In genomic region chr16:34572406-34573150, GRCm38 (mm10) we compare ENCODE assay signal across 8 mouse cellular contexts. TPM values are rescaled to one million over a fixed set of nuclear protein-coding genes. Genes with fewer than 3 reads are reported as not detected.
DNase-seq lines count a peak whose midpoint lies in the region; ATAC-seq and TF ChIP-seq lines count a peak whose summit lies in the region.

No protein-coding gene starts in this region.

- H3K4me3 ChIP-seq in testis, adult 2 months (ENCODE audit: control insufficient read depth, low read depth, low read length) = peak overlapping the region; percentile 65
- peak overlapping the region; percentile 61 for H3K4me3 ChIP-seq in kidney, adult 2 months (ENCODE audit: insufficient read depth, low read depth, low read length)
- H3K4me3 ChIP-seq in liver, embryonic 14.5 days (ENCODE audit: insufficient read depth in 1 of 2, low read depth in 2 of 2, low read length in 2 of 2) = peak overlapping the region; percentile 48 to 51
- peak overlapping the region; percentile 92 for H3K4me3 ChIP-seq in neural tube, embryonic 15.5 days (replicated peaks)

- peaks cover 14% of the 10 kb centered on the region for H3K4me1 ChIP-seq in testis, adult 2 months (ENCODE audit: control insufficient read depth, insufficient read depth, low read length)
- H3K4me1 ChIP-seq in kidney, adult 2 months (ENCODE audit: control insufficient read depth, insufficient read depth, low read length) = peaks cover 3% of the 10 kb centered on the region; the same call in 1 of the 2 replicates
- H3K4me1 ChIP-seq in liver, embryonic 14.5 days (replicated peaks; ENCODE audit: control insufficient read depth in 2 of 2, insufficient read depth in 2 of 2, low read length in 1 of 2) = no peaks in the 10 kb centered on the region; a peak in 1 of 4 replicates
- peaks cover 32% of the 10 kb centered on the region for H3K4me1 ChIP-seq in neural tube, embryonic 15.5 days

- TF ChIP-seq CTCF in testis, adult 2 months (IDR thresholded peaks at IDR 0.05; ENCODE audit: control insufficient read depth, insufficient read depth, insufficient replicate concordance, low read depth, low read length) = no peak
- no peak for TF ChIP-seq CTCF in kidney, adult 2 months (conservative IDR thresholded peaks at IDR 0.05; ENCODE audit: insufficient read depth, insufficient read length, low read depth, low read length)
- TF ChIP-seq CTCF in liver, embryonic 14.5 days (IDR thresholded peaks at IDR 0.05; ENCODE audit: low read depth) = no peak

- peaks cover 7% of the 10 kb centered on the region; the same call in 1 of the 2 replicates for H3K27me3 ChIP-seq in testis, adult 2 months (ENCODE audit: control insufficient read depth, insufficient read depth, low read length)
- H3K27me3 ChIP-seq in kidney, adult 2 months (replicated peaks; ENCODE audit: control insufficient read depth, insufficient read depth, low read length) = no peaks in the 10 kb centered on the region
- H3K27me3 ChIP-seq in liver, embryonic 14.5 days (ENCODE audit: control insufficient read depth, insufficient read depth, low read length) = peaks cover 44% of the 10 kb centered on the region
- no peaks in the 10 kb centered on the region for H3K27me3 ChIP-seq in neural tube, embryonic 15.5 days (replicated peaks)

- no peak for TF ChIP-seq EP300 in liver, embryonic 14.5 days (IDR thresholded peaks at IDR 0.05; ENCODE audit: low read depth)

- no peak overlapping the region for H3K9ac ChIP-seq in liver, embryonic 14.5 days (replicated peaks)
- H3K9ac ChIP-seq in neural tube, embryonic 15.5 days (replicated peaks) = peak overlapping the region; percentile 98

- DNase-seq in testis, postnatal 14 days (ENCODE audit: low spot score) = no peak
- peak; percentile 37 to 40 for DNase-seq in cerebellum, postnatal 4 days (ENCODE audit: low spot score in 2 of 2)
- peak; percentile 13 to 30 for DNase-seq in heart, adult 9 months (ENCODE audit: low spot score in 2 of 2)
- peak; percentile 80 for DNase-seq in kidney, adult 2 months
- no peak for DNase-seq in liver, embryonic 14.5 days (ENCODE audit: low read depth in 3 of 3, low spot score in 3 of 3)
- no peak for DNase-seq in B cell, adult 2 months

- no peak overlapping the region for H3K27ac ChIP-seq in testis, adult 2 months (ENCODE audit: control insufficient read depth, insufficient read depth, low read depth, low read length)
- no peak overlapping the region for H3K27ac ChIP-seq in kidney, adult 2 months (ENCODE audit: insufficient read depth, low read depth, low read length)
- no peak overlapping the region for H3K27ac ChIP-seq in liver, embryonic 14.5 days
- peak overlapping the region; percentile 98 for H3K27ac ChIP-seq in neural tube, embryonic 15.5 days (replicated peaks)

- H3K9me3 ChIP-seq in liver, embryonic 14.5 days (ENCODE audit: control insufficient read depth, low read length) = no peaks in the 10 kb centered on the region
- no peaks in the 10 kb centered on the region for H3K9me3 ChIP-seq in neural tube, embryonic 15.5 days (replicated peaks)

- 1% methylated on average over 61 of the region's 61 CpGs for WGBS in kidney, adult 2 months
- WGBS in liver, embryonic 14.5 days (ENCODE audit: insufficient replicate concordance) = under 1% methylated on average over 61 of the region's 61 CpGs
- whole genome bisulfite sequencing in neural tube, embryonic 15.5 days = under 1% methylated on average over 60 of the region's 61 CpGs

- peak overlapping the region; percentile 61 for H3K4me2 ChIP-seq in liver, embryonic 14.5 days (ENCODE audit: low read depth)
- peak overlapping the region; percentile 62 for H3K4me2 ChIP-seq in neural tube, embryonic 15.5 days

- no peaks in the 10 kb centered on the region for H3K36me3 ChIP-seq in testis, adult 2 months (ENCODE audit: control insufficient read depth, insufficient read depth, low read length)
- H3K36me3 ChIP-seq in kidney, adult 2 months (ENCODE audit: control insufficient read depth, insufficient read depth, low read length) = no peaks in the 10 kb centered on the region
- no peaks in the 10 kb centered on the region for H3K36me3 ChIP-seq in liver, embryonic 14.5 days (replicated peaks; ENCODE audit: control insufficient read depth, insufficient read depth, low read depth)
- H3K36me3 ChIP-seq in neural tube, embryonic 15.5 days = no peaks in the 10 kb centered on the region

- TF ChIP-seq POLR2A in testis, adult 2 months (IDR thresholded peaks at IDR 0.05; ENCODE audit: control insufficient read depth, low read depth, low read length) = no peak
- TF ChIP-seq POLR2A in kidney, adult 2 months (IDR thresholded peaks at IDR 0.05; ENCODE audit: low read depth, low read length) = no peak

- no peak for ATAC-seq in liver, embryonic 14.5 days (ENCODE audit: insufficient read depth)
- peak; percentile 11; the same call in 1 of the 2 replicates for ATAC-seq in neural tube, embryonic 15.5 days (ENCODE audit: low FRiP score)

RNA-seq across cellular contexts. Expression of gene Kalrn, which starts 0.8 kb away (rescaled TPM):
- 4.2 and 5.7 TPM in 2 replicates for polyA plus RNA-seq in testis, adult 2 months (2012; rRNA removed)
- 8.5 and 8.6 TPM in 2 replicates for polyA plus RNA-seq in kidney, adult 2 months (2012; rRNA removed)
- polyA plus RNA-seq in liver, embryonic 14.5 days (2012; rRNA removed) = 5.1 and 7.2 TPM in 2 replicates
- 8.5 and 11.6 TPM in 2 replicates for polyA plus RNA-seq in liver, embryonic 14.5 days (2014; fragmentation: Nextera tagmentation; extraction: Ambion mirVana)
- polyA plus RNA-seq in neural tube, embryonic 15.5 days (2015; fragmentation: Nextera tagmentation; extraction: Ambion mirVana) = 20.0 and 23.7 TPM in 2 replicates

Comparison
In these comparisons a context has a peak if more than half of its experiments do, and no peak if none do; other contexts are left out.
1. DNase-seq: peak in cerebellum, postnatal 4 days (2 of 2), heart, adult 9 months (2 of 2) and kidney, adult 2 months (single experiment); none in testis, postnatal 14 days (single experiment), liver, embryonic 14.5 days (0 of 3) and B cell, adult 2 months (0 of 2).
2. Peak in every context shown above with its lines, with median percentiles within 50 percentile points of each other: H3K4me3 ChIP-seq.